Mouse (Mus musculus) left cerebral cortex, adult 11 months (tissue): ENCODE measurements at regions not wholly inside any gene's neighbourhood (a gene's known extent, or its start where the extent isn't known, plus 50 kb on each side); places are given as distances from the start of the nearest gene placed in this dataset.

Experiments used
- DNase-seq: peaks from one replicate; pipeline ENCODE4 v3.0.0; 2022; ENCODE audit warnings: low spot score

DNA sequence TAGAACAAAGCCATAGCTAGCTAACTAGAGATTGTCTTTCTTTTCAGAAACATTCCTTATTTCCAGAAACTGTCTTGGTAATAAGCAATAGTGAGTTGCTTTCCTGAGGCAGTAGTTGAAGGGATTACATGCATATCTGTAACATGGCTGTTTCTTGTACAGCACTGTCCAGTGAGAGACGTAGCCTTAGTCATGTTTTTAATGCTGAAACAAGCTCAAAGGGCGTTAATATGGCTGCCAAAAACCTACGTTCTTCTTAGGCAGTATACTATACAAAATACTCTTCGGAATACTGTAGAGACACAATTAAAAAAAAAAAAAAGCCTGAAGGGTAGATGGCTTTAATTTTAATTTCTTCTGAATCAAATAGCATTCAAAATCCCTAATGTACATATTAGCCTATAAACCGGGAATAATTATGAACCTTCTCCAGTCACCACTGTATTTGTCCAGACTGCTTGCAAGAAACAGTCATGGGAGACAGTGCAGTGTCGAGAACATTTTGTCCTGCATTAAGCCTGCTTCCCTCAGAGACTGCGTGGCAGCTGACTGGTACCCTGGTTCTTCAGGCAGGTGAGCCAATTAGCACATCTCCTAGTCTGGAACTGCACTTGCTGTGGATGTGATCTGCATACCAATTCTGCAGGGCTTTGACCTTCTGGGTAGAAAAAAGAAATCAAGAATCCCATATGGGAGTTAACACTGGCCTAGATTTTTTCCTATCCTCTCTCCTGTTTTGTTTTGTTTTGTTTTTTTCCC, 854.7 kb upstream of the Stxbp6 start:
- no peak for DNase-seq
